12 mouse cellular contexts compared by ENCODE assay signal in the genomic region with DNA sequence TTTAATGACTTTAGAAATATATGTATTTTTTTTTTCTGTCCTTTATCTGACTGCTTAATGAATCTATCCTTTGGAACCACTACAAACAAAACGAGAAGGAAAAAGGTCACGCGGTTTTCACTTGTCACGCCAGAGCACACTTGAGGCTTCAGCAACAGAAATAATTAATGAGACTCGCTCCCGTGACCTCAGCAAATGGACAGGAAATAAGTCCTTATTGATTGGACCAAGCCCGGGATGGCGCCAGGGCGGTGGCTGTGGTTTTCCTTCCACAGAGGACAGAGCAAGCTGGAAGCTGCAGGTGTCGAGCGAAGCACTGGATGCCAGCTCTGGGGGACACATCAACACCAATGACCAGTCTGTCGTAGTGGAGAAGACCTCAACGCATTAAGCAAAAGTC. TPM values are rescaled to one million over a fixed set of nuclear protein-coding genes. Genes with fewer than 3 reads are reported as not detected.
DNase-seq lines count a peak whose midpoint lies in the region; ATAC-seq and TF ChIP-seq lines count a peak whose summit lies in the region.
"Had no signal": no experiment of that assay in that cellular context is flagged by ENCODE, and none has a peak within 500 bp of the region (broad histone marks: within the 10 kb centered on the region; RNA-seq: fewer than 3 reads in every experiment).

No protein-coding gene starts in this region.

- peak; percentile 54 for DNase-seq in liver, adult 2 months (ENCODE audit: extremely low read depth, low read depth, low spot score)
- no peak for DNase-seq in liver
- DNase-seq in hindbrain, embryonic 14.5 days (ENCODE audit: low spot score) = peak; percentile 53
- peak; percentile 76 for DNase-seq in retina, postnatal 1 day
- DNase-seq in frontal cortex, adult 2 months (ENCODE audit: extremely low spot score in 1 of 2, low spot score in 1 of 2) = no peak
- no peak for DNase-seq in heart, postnatal 14 days
- DNase-seq: adrenal gland, adult 8-10 months had no signal

- H3K79me2 ChIP-seq in liver, adult 2 months (ENCODE audit: control insufficient read depth, insufficient read depth, low read length) = no peaks in the 10 kb centered on the region

- 0 out of 2 replicates have a peak, but pooled peaks have one; percentile 28 for ATAC-seq in hindbrain, embryonic 14.5 days (ENCODE audit: low FRiP score)
- no peak for ATAC-seq in limb, embryonic 12.5 days (ENCODE audit: insufficient number of reproducible peaks, insufficient read depth, low FRiP score, low TSS enrichment, low read depth)
- no peak for ATAC-seq in heart, embryonic 12.5 days (ENCODE audit: insufficient number of reproducible peaks, low FRiP score)

- H3K9ac ChIP-seq in liver, adult 2 months (ENCODE audit: low read depth, low read length) = no peak overlapping the region
- no peak overlapping the region for H3K9ac ChIP-seq in hindbrain, embryonic 14.5 days
- H3K9ac ChIP-seq in limb, embryonic 12.5 days (replicated peaks) = no peak overlapping the region
- no peak overlapping the region for H3K9ac ChIP-seq in heart, embryonic 12.5 days
- H3K9ac ChIP-seq: heart, embryonic 15.5 days had no signal

- no peak for TF ChIP-seq POLR2A in liver, adult 2 months (IDR thresholded peaks at IDR 0.05; ENCODE audit: extremely low read depth, insufficient read depth, low read length)

- peaks cover 9% of the 10 kb centered on the region for H3K4me1 ChIP-seq in liver, adult 2 months (ENCODE audit: control insufficient read depth, insufficient read depth, low read length)
- H3K4me1 ChIP-seq in hindbrain, embryonic 14.5 days (replicated peaks; ENCODE audit: control insufficient read depth, insufficient read depth, low read length) = peaks cover 12% of the 10 kb centered on the region
- H3K4me1 ChIP-seq in limb, embryonic 12.5 days (replicated peaks) = peaks cover 22% of the 10 kb centered on the region
- peaks cover 9% of the 10 kb centered on the region for H3K4me1 ChIP-seq in heart, embryonic 12.5 days (replicated peaks)

- intact Hi-C loops in heart, postnatal 14 days (cut with DNase I) = no loop called here

- H3K27me3 ChIP-seq in liver, adult 2 months (ENCODE audit: control insufficient read depth, insufficient read depth, low read length) = no peaks in the 10 kb centered on the region
- H3K27me3 ChIP-seq in hindbrain, embryonic 14.5 days (ENCODE audit: control insufficient read depth, insufficient read depth, low read length) = no peaks in the 10 kb centered on the region
- no peaks in the 10 kb centered on the region for H3K27me3 ChIP-seq in limb, embryonic 12.5 days
- H3K27me3 ChIP-seq in heart, embryonic 12.5 days (replicated peaks) = no peaks in the 10 kb centered on the region
- H3K27me3 ChIP-seq: CH12.LX; heart, embryonic 15.5 days had no signal

- H3K36me3 ChIP-seq in liver, adult 2 months (ENCODE audit: control insufficient read depth, insufficient read depth, low read length) = no peaks in the 10 kb centered on the region
- no peaks in the 10 kb centered on the region for H3K36me3 ChIP-seq in hindbrain, embryonic 14.5 days (replicated peaks; ENCODE audit: control insufficient read depth, insufficient read depth)
- no peaks in the 10 kb centered on the region for H3K36me3 ChIP-seq in limb, embryonic 12.5 days
- H3K36me3 ChIP-seq in heart, embryonic 12.5 days = no peaks in the 10 kb centered on the region
- H3K36me3 ChIP-seq: heart, embryonic 15.5 days had no signal

- 26% methylated on average over 13 of the region's 13 CpGs for WGBS in liver, adult 2 months
- WGBS in hindbrain, embryonic 14.5 days = 15% methylated on average over 13 of the region's 13 CpGs
- WGBS in limb, embryonic 12.5 days = 40% methylated on average over 13 of the region's 13 CpGs
- 72% methylated on average over 13 of the region's 13 CpGs for WGBS in heart, embryonic 12.5 days

- no peaks in the 10 kb centered on the region for H3K9me3 ChIP-seq in hindbrain, embryonic 14.5 days (ENCODE audit: control insufficient read depth, low read length)
- no peaks in the 10 kb centered on the region for H3K9me3 ChIP-seq in limb, embryonic 12.5 days
- peaks cover 4% of the 10 kb centered on the region; the same call in 1 of the 2 replicates for H3K9me3 ChIP-seq in heart, embryonic 12.5 days (replicated peaks)
- H3K9me3 ChIP-seq: heart, embryonic 15.5 days had no signal

- no peak overlapping the region for H3K4me3 ChIP-seq in liver, adult 2 months (ENCODE audit: insufficient read depth, low read depth, low read length)
- H3K4me3 ChIP-seq in hindbrain, embryonic 14.5 days (replicated peaks; ENCODE audit: low read length) = no peak overlapping the region
- H3K4me3 ChIP-seq in limb, embryonic 12.5 days (replicated peaks) = no peak overlapping the region
- no peak overlapping the region for H3K4me3 ChIP-seq in heart, embryonic 12.5 days
- H3K4me3 ChIP-seq: heart, embryonic 15.5 days had no signal

- peak overlapping the region; percentile 22 for H3K4me2 ChIP-seq in hindbrain, embryonic 14.5 days (replicated peaks)
- no peak overlapping the region for H3K4me2 ChIP-seq in limb, embryonic 12.5 days
- no peak overlapping the region for H3K4me2 ChIP-seq in heart, embryonic 12.5 days
- H3K4me2 ChIP-seq: heart, embryonic 15.5 days had no signal

- TF ChIP-seq CTCF in liver, adult 2 months (IDR thresholded peaks at IDR 0.05; ENCODE audit: low read depth, low read length) = no peak

- H3K27ac ChIP-seq in liver, adult 2 months (replicated peaks; ENCODE audit: insufficient read depth, low read depth, low read length) = no peak overlapping the region
- peak overlapping the region; percentile 89 for H3K27ac ChIP-seq in hindbrain, embryonic 14.5 days
- peak overlapping the region; percentile 58; the same call in 1 of the 2 replicates for H3K27ac ChIP-seq in limb, embryonic 12.5 days
- H3K27ac ChIP-seq in heart, embryonic 12.5 days (ENCODE audit: poor library complexity, severe bottlenecking) = no peak overlapping the region
- H3K27ac ChIP-seq: heart, embryonic 15.5 days; macrophage had no signal

RNA-seq across cellular contexts. Expression of gene Bend3, which starts 38.6 kb away (rescaled TPM):
- total RNA-seq in liver, adult 2 months (2014; rRNA removed) = 1.3 and 1.5 TPM in 2 replicates
- 1.8 and 2.1 TPM in 2 replicates for polyA plus RNA-seq in liver, adult 2 months (2012; rRNA removed)
- 3.1 and 4.8 TPM in 2 replicates for polyA plus RNA-seq in hindbrain, embryonic 14.5 days (2014; fragmentation: Nextera tagmentation; extraction: Ambion mirVana)
- polyA plus RNA-seq in limb, embryonic 12.5 days (2016; fragmentation: Nextera tagmentation; extraction: Ambion mirVana) = 5.8 and 5.9 TPM in 2 replicates
- polyA plus RNA-seq in heart, embryonic 12.5 days (2016; fragmentation: Nextera tagmentation; extraction: Ambion mirVana) = 5.3 and 6.0 TPM in 2 replicates
- polyA plus RNA-seq in frontal cortex, adult 2 months (2012; rRNA removed) = 4.6 and 5.0 TPM in 2 replicates
- 1 to 10 TPM; 5.8 to 6.1 TPM for total RNA-seq in heart, postnatal 14 days (2021)

Comparison
In these comparisons a context has a peak if more than half of its experiments do, and no peak if none do; other contexts are left out.
1. DNase-seq: peak in liver, adult 2 months (single experiment), hindbrain, embryonic 14.5 days (single experiment) and retina, postnatal 1 day (single experiment); none in liver (single experiment), frontal cortex, adult 2 months (0 of 2) and heart, postnatal 14 days (0 of 2).
2. H3K27ac ChIP-seq: peak in hindbrain, embryonic 14.5 days (single experiment) and limb, embryonic 12.5 days (single experiment); none in liver, adult 2 months (single experiment) and heart, embryonic 12.5 days (single experiment).